Mouse (Mus musculus) lung, embryonic 15.5 days (tissue): ENCODE data around the gene Cntn4. TPM values are rescaled to one million over a fixed set of nuclear protein-coding genes. Genes with fewer than 3 reads are reported as not detected.
"Not testable (repeated sequence)": the region's sequence is repeated elsewhere in the genome, so short reads cannot be mapped to it uniquely, and the experiment has no call there.

Experiments used
- ATAC-seq: fragments of 200-750 bp; cut with Nextera tagmentation; 2 replicates; pipeline ENCODE4 v1.8.0; 2017; ENCODE audit warnings: moderate number of reproducible peaks, borderline replicate concordance; ENCODE audit not compliant: low FRiP score, low TSS enrichment; ENCODE audit errors: extremely low read depth
- H3K27ac ChIP-seq: fragments of 300-500 bp; sonication (generic); 2 replicates; pipeline ENCODE4 v1.5.1; 2015; ENCODE audit warnings: moderate library complexity, mild to moderate bottlenecking, inconsistent platforms
- H3K27me3 ChIP-seq: fragments of 300-500 bp; sonication (generic); 2 replicates; pipeline ENCODE4 v1.6.1; 2015; ENCODE audit warnings: inconsistent platforms
- H3K36me3 ChIP-seq: fragments of 300-500 bp; sonication (generic); 2 replicates; pipeline ENCODE4 v1.6.1; 2015; ENCODE audit warnings: inconsistent platforms
- H3K4me1 ChIP-seq: fragments of 300-500 bp; sonication (generic); 2 replicates; pipeline ENCODE4 v1.6.1; 2015; ENCODE audit warnings: inconsistent platforms
- H3K4me2 ChIP-seq: fragments of 300-500 bp; sonication (generic); 2 replicates; pipeline ENCODE4 v1.6.1; 2015; ENCODE audit warnings: inconsistent platforms, mild to moderate bottlenecking, moderate library complexity
- H3K4me3 ChIP-seq: fragments of 300-500 bp; sonication (generic); 2 replicates; pipeline ENCODE4 v1.5.1; 2015; ENCODE audit warnings: mild to moderate bottlenecking, inconsistent platforms
- H3K9ac ChIP-seq: fragments of 300-500 bp; sonication (generic); 2 replicates; pipeline ENCODE4 v1.6.1; 2015; ENCODE audit warnings: inconsistent platforms
- H3K9me3 ChIP-seq: fragments of 300-500 bp; sonication (generic); 2 replicates; pipeline ENCODE4 v1.6.1; 2016; ENCODE audit warnings: inconsistent platforms
- WGBS: fragments of 180-500 bp; shearing (Covaris S2); methylation state at CpG from one replicate; pipeline ENCODE4 v1.1.7; 2015; 5-methylcytosine and 5-hydroxymethylcytosine counted together
- polyA plus RNA-seq: library from polyadenylated mRNA; unstranded; fragments of >200 nt; fragmentation: Nextera tagmentation; extraction: Ambion mirVana; gene quantifications from 2 replicates; pipeline ENCODE4 v1.2.1, GENCODE M21; 2015

Cntn4 gene
- polyA plus RNA-seq, 1 experiment from 2014 or later = 1.7 TPM

DNA sequence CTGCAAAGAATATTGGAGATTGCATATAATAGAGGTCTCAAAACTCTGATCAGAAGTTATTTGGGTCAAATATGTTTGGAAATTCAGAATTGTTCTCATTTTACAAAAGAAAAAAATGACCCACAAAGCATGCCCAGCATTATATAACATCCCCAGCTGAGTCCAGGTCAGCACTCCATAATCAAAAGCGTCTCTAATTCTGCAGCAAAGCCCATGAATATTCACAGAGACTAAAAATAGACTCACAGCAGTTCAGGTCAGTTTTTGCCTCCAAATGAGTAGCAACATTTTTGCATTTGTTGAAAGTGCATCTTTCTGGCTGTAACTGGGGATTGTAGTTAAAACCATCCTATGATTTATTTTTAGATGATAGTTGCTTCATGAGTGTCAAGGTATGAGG lies 657.6 kb downstream of the Cntn4 start:
- Histone ChIP-seq H3K9me3 (no peaks in the 10 kb centered on the region), H3K4me2 (no peak overlapping the region), H3K9ac (no peak overlapping the region), H3K4me3 (no peak overlapping the region), H3K27ac (no peak overlapping the region), H3K4me1 (no peaks in the 10 kb centered on the region), H3K36me3 (no peaks in the 10 kb centered on the region), H3K27me3 (no peaks in the 10 kb centered on the region)
- ATAC-seq = no peak
- WGBS = 42% methylated on average over 1 of the region's 1 CpGs

DNA sequence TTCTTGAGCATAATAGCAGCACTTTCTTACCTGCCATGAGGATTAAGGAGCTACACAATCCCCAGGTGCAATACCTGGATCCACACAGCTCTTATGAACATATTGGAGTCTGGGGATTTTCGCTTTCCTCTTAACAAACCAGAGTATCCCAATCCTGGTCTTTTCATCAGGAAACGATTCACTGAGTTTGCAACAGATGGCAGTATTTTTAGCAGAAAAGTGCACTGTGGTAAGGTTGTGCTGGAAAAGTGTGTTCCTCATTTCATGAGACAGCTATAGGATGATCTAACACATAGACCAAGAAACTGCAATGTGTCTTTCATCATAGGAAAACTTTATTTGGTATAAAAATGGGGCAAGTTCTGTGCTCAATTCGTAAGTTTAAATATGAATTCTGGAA lies 659.3 kb downstream of the Cntn4 start:
- Histone ChIP-seq H3K9me3 (no peaks in the 10 kb centered on the region), H3K9ac (no peak overlapping the region), H3K27me3 (no peaks in the 10 kb centered on the region), H3K4me1 (no peaks in the 10 kb centered on the region), H3K27ac (no peak overlapping the region), H3K4me3 (no peak overlapping the region), H3K4me2 (no peak overlapping the region), H3K36me3 (no peaks in the 10 kb centered on the region)
- no peak for ATAC-seq
- WGBS = 84% methylated on average over 3 of the region's 3 CpGs

DNA sequence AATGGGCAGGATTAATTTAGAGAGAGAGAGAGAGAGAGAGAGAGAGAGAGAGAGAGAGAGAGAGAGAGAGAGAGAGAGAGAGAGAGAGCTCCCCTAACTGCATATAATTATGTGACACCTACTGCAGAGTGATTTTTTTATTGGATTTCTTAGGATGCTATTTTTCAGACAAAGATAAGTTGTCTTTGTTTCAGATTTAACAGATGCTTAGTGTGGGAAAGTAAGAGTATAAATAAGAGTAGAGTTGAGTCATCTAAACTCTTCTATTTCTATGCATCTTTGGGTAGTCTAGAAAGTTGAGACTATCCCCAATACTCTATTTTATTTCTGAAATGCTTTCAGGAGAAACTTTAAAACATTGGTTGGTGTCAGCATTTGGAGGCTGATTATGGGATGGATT lies 660.4 kb downstream of the Cntn4 start:
- H3K4me3 ChIP-seq = no peak overlapping the region
- no peaks in the 10 kb centered on the region for H3K27me3 ChIP-seq
- no peak overlapping the region for H3K4me2 ChIP-seq
- no peak for ATAC-seq
- no peaks in the 10 kb centered on the region for H3K9me3 ChIP-seq
- no peak overlapping the region for H3K27ac ChIP-seq
- H3K9ac ChIP-seq = no peak overlapping the region
- no peaks in the 10 kb centered on the region for H3K4me1 ChIP-seq
- H3K36me3 ChIP-seq = no peaks in the 10 kb centered on the region

DNA sequence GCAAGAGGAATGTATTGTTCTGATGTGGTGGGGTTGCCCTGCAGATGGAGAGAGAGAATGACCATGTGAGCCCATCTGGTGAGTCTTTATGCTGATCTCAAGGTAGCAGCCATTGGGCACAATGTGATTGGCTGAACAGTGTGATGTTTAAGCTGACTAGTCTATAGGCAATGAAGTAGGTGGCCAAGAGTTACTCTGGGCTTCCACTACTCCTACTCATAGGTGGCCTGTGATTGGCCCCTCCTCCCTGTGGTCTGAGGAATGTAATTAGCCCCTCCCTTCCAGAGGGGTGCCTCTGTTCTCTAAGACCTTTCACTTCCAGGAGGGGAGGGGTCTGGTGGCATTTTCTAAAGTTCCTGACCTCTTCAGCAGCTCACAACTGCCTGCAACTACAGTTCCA lies 663.7 kb downstream of the Cntn4 start:
- Histone ChIP-seq H3K4me3 (no peak overlapping the region), H3K4me1 (no peaks in the 10 kb centered on the region), H3K9ac (no peak overlapping the region), H3K27ac (no peak overlapping the region), H3K36me3 (no peaks in the 10 kb centered on the region), H3K4me2 (no peak overlapping the region), H3K27me3 (no peaks in the 10 kb centered on the region), H3K9me3 (no peaks in the 10 kb centered on the region)
- no peak for ATAC-seq

DNA sequence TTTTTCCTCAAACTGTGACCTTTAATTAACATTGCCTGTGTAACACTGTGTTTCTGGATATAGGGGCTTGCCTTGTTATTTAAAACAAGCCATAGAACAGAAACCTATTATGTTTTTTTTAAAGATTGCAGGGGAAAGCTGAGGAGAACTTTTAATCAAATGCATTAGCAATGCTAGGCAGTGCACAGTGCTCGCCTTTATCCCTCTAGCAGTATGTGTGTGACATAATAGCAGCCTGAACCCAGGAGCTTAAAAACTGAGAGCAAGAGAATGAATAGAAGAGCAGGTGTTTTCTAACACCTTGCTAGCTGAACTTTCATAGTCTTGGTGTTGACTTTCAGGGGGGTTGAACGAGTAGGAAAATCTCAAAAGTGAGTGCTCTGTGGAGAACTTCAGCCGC lies 672.6 kb downstream of the Cntn4 start:
- Histone ChIP-seq H3K4me1 (0 out of 2 replicates have a peak, but pooled peaks cover 3% of the 10 kb centered on the region), H3K27me3 (no peaks in the 10 kb centered on the region), H3K9me3 (no peaks in the 10 kb centered on the region), H3K36me3 (no peaks in the 10 kb centered on the region), H3K9ac (no peak overlapping the region), H3K4me3 (no peak overlapping the region), H3K27ac (no peak overlapping the region), H3K4me2 (no peak overlapping the region)
- WGBS = 55% methylated on average over 3 of the region's 3 CpGs
- ATAC-seq = no peak

DNA sequence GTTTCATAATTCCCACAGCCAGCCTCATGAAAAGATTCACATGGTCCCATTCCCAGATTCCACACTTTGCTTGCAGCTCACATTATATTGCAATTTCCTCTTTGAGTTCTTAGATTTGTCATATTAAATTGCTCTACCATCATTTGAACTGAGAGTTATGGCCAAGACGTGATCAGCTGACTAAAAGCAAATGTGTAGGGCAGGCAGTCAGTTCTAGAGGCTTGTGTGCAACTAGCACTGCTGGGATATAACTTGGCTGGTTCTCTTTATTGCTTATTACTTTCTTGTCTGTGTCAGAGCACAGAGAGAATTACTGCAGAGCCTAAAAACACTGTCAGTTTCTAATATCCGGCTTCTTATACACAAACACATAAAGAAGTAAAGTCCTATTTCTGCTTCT lies 673.9 kb downstream of the Cntn4 start:
- Histone ChIP-seq H3K27me3 (no peaks in the 10 kb centered on the region), H3K9me3 (no peaks in the 10 kb centered on the region), H3K27ac (no peak overlapping the region), H3K4me1 (0 out of 2 replicates have a peak, but pooled peaks cover 3% of the 10 kb centered on the region), H3K9ac (no peak overlapping the region), H3K36me3 (no peaks in the 10 kb centered on the region), H3K4me2 (no peak overlapping the region), H3K4me3 (no peak overlapping the region)
- no peak for ATAC-seq
- WGBS = 69% methylated on average over 2 of the region's 2 CpGs

DNA sequence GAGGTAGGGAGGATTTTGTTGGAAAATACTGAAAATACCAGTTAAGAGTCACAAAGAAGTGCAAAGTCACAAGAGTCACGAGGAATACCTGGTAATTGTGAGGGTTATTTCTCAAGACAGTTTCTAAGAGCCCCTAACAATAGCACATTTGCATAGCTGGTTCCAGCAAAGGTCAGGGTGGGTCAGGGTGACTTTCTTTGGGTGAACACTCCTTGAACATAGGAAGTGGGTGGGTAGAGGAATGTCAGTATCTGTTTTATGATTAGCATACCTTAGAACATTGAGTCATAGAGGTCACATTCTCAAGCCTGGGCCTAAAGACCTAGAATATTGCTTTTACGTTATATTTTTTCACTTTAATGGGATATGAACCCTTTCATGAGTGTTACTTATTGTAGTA lies 681.3 kb downstream of the Cntn4 start:
- H3K9ac ChIP-seq, ATAC-seq, H3K9me3 ChIP-seq, H3K27me3 ChIP-seq, H3K36me3 ChIP-seq, H3K4me3 ChIP-seq, H3K4me1 ChIP-seq, H3K27ac ChIP-seq, H3K4me2 ChIP-seq: not testable (repeated sequence)
- WGBS = 80% methylated on average over 2 of the region's 2 CpGs

DNA sequence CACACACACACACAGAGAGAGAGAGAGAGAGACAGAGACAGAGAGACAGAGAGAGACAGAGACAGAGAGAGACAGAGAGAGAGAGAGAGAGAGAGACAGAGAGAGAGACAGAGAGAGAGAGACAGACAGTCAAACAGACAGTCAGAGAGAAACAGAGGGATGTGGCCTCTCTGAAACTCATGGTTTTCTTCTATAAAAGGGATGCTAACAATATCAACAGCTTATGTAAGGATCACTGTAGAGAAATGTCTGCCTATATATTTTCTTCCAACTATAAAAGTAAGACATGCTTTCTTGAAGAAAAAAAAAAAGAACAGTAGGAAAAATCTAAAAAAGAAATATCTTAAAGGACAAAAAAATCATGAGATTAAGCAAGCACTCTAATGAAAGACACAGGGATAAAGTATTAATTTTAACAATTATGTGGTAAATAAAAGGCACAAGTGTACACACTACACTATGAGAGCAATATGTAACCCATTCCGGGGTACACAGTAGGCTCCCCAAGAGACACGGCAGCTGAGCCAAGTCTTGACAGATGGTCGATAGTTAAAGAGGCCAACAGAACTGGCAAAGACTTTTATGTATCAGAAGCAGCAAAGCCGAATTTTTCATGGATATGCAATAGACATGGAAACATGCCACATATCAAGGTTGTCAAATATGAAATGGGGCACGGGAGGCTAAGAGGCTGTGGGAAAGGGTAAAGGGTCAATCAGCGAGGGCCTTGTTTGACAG lies 704.0 kb downstream of the Cntn4 start:
- Histone ChIP-seq H3K9ac (no peak overlapping the region), H3K27ac (no peak overlapping the region), H3K9me3 (no peaks in the 10 kb centered on the region), H3K4me2 (no peak overlapping the region), H3K4me1 (no peaks in the 10 kb centered on the region), H3K36me3 (no peaks in the 10 kb centered on the region), H3K27me3 (no peaks in the 10 kb centered on the region), H3K4me3 (no peak overlapping the region)
- no peak for ATAC-seq
- WGBS = 66% methylated on average over 6 of the region's 6 CpGs

DNA sequence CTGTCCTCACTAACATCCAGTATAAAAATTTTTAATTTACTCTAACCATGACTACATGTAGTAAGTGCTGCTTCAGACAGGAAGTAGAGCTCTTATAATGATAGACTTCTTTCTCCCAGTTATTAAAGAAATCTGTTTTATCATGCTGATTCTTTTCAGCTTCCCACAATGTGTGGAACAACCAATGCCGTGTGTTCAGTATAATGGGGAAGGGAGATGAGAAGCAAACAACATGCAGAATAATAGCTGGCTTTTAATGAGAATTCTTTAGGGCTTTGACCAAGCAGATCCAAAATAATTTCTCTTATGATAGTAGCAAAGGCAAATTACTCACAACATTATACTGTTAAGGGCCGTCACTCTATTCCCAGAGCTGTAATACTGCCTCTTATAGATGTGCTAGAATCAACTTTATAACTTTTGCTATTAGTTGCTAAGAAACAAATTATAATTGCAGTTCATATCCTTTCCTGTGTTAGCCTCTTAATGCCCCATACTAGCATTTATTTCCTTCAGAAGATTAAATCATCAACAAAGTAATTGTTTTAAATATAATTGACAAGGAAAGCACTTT lies 710.5 kb downstream of the Cntn4 start:
- no peak for ATAC-seq
- Histone ChIP-seq H3K27ac (no peak overlapping the region), H3K4me3 (no peak overlapping the region), H3K4me1 (no peaks in the 10 kb centered on the region), H3K36me3 (no peaks in the 10 kb centered on the region), H3K9me3 (no peaks in the 10 kb centered on the region), H3K4me2 (no peak overlapping the region), H3K27me3 (no peaks in the 10 kb centered on the region), H3K9ac (no peak overlapping the region)
- WGBS = 75% methylated on average over 2 of the region's 2 CpGs

DNA sequence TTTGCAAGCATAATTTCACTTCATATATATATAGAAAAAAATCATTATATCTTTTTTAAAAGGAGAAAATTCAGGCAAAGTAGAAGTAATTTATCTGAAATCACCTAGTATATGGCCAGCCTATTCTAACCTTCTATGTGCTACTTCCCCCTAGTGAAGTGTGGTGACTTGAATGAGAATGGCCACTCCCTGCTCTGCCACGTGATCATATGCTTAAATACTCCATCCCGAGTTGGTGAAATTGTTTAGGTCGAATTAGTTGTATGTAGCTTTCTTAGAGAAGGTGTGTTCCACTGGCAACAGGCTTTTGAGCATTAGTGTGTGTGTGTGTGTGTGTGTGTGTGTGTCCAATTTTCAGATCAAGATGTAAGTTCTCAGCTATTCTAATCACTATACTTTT lies 730.6 kb downstream of the Cntn4 start:
- Histone ChIP-seq H3K36me3 (no peaks in the 10 kb centered on the region), H3K4me2 (no peak overlapping the region), H3K4me1 (no peaks in the 10 kb centered on the region), H3K9ac (no peak overlapping the region), H3K9me3 (no peaks in the 10 kb centered on the region), H3K27ac (no peak overlapping the region), H3K27me3 (no peaks in the 10 kb centered on the region), H3K4me3 (no peak overlapping the region)
- no peak for ATAC-seq
- 66% methylated on average over 3 of the region's 3 CpGs for WGBS

DNA sequence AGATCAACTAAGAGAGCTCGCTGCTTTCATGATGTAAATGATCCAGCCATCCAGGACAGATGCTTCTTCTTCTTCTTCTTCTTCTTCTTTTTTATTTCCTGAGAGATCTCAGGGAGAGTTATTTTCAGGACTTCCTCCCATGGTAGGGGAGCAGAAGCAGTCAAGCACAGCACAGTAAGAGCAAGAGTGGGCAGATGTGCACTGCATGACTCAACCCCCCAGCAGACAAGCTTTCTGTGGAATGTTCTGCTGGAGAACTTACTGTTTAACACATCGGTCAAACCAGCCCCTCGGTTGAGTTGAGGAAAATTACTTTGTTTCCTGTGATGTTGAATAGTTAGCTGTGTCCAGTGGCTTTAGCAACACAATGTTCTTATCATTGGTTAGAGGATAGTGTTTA lies 731.2 kb downstream of the Cntn4 start:
- Histone ChIP-seq H3K36me3 (no peaks in the 10 kb centered on the region), H3K4me3 (no peak overlapping the region), H3K9ac (no peak overlapping the region), H3K9me3 (no peaks in the 10 kb centered on the region), H3K27ac (no peak overlapping the region), H3K4me1 (no peaks in the 10 kb centered on the region), H3K27me3 (no peaks in the 10 kb centered on the region), H3K4me2 (no peak overlapping the region)
- ATAC-seq = no peak
- WGBS = 59% methylated on average over 3 of the region's 3 CpGs

DNA sequence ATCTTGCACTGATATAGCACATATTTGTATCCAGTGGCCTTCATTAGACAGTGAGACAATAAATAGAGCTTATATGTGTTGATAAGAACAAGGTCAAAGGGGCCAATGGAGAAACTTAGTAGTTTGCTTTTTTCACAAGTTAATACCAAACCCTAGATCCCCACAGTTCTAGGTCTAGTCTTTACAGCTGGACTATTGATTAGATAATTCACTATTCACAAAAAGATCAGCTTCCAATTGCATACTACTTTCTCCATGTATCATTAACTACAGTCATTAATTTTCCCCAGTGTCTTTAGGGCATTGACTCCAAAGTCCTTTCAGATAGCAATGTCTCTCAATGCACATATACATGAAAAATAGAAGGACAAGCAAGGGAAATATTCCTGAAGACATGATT lies 745.5 kb downstream of the Cntn4 start:
- H3K27ac ChIP-seq = no peak overlapping the region
- H3K4me1 ChIP-seq = 0 out of 2 replicates have a peak, but pooled peaks cover 5% of the 10 kb centered on the region
- no peaks in the 10 kb centered on the region for H3K36me3 ChIP-seq
- H3K4me3 ChIP-seq = no peak overlapping the region
- H3K9me3 ChIP-seq = no peaks in the 10 kb centered on the region
- H3K27me3 ChIP-seq = no peaks in the 10 kb centered on the region
- no peak for ATAC-seq
- H3K9ac ChIP-seq = no peak overlapping the region
- H3K4me2 ChIP-seq = no peak overlapping the region

DNA sequence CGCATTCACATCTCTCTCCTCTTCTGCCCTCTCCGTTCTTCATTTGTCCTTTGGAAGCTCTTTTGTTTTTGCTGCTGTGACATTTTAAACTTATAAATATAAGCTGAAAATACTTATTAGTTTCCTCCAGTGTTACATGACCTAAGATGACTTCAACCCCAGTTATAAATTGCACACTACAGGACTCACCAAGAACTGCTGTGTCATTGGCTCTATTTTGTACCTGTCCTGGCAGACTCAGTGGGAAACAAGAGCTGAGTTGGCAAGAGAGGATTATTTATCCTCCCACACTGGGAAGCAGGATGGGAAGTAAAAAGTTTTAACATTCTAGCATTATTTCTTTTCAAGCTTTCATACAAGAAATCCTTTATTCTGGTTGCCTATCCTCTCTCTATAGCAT lies 746.0 kb downstream of the Cntn4 start:
- H3K9me3 ChIP-seq = no peaks in the 10 kb centered on the region
- H3K9ac ChIP-seq = no peak overlapping the region
- no peaks in the 10 kb centered on the region for H3K27me3 ChIP-seq
- H3K4me3 ChIP-seq = no peak overlapping the region
- no peaks in the 10 kb centered on the region for H3K36me3 ChIP-seq
- H3K4me1 ChIP-seq = 0 out of 2 replicates have a peak, but pooled peaks cover 5% of the 10 kb centered on the region
- WGBS = 79% methylated on average over 2 of the region's 2 CpGs
- H3K4me2 ChIP-seq = no peak overlapping the region
- ATAC-seq = no peak
- no peak overlapping the region for H3K27ac ChIP-seq
